Comparison of ENCODE assay signal across 8 mouse cellular contexts in genomic region chr17:44105287-44106138, GRCm38 (mm10). TPM values are rescaled to one million over a fixed set of nuclear protein-coding genes. Genes with fewer than 3 reads are reported as not detected.
DNase-seq lines count a peak whose midpoint lies in the region; ATAC-seq and TF ChIP-seq lines count a peak whose summit lies in the region.

Enpp4 (minus strand) TSS chr17:44105809.

- TF ChIP-seq CTCF in cortical plate, adult 2 months (IDR thresholded peaks at IDR 0.05; ENCODE audit: extremely low read depth, insufficient read depth, low read length) = no peak
- TF ChIP-seq CTCF in hindbrain, postnatal 0 days (IDR thresholded peaks at IDR 0.05; ENCODE audit: low read depth) = no peak

- no peaks in the 10 kb centered on the region for H3K27me3 ChIP-seq in hindbrain, postnatal 0 days (ENCODE audit: insufficient read depth, low read length)

- peak; percentile 99 for ATAC-seq in hindbrain, postnatal 0 days
- ATAC-seq in megakaryocyte, adult 5-6 weeks (ENCODE audit: poor library complexity, severe bottlenecking) = peak; percentile 88

- peak within 1 kb of the TSS; percentile 99 for H3K4me3 ChIP-seq in cortical plate, adult 2 months (ENCODE audit: insufficient read depth, low read length)
- peak within 1 kb of the TSS; percentile 70 for H3K4me3 ChIP-seq in hindbrain, postnatal 0 days (ENCODE audit: low read length)

- no peaks in the 10 kb centered on the region for H3K36me3 ChIP-seq in hindbrain, postnatal 0 days (ENCODE audit: insufficient read depth, low read length)

- H3K4me2 ChIP-seq in hindbrain, postnatal 0 days (ENCODE audit: low read depth, low read length) = peak within 1 kb of the TSS; percentile 90

- no peaks in the 10 kb centered on the region; the same call in 1 of the 2 replicates for H3K4me1 ChIP-seq in cortical plate, adult 2 months (ENCODE audit: control insufficient read depth, insufficient read depth, low read length)
- no peaks in the 10 kb centered on the region for H3K4me1 ChIP-seq in hindbrain, postnatal 0 days (ENCODE audit: insufficient read depth, low read length)

- H3K9ac ChIP-seq in hindbrain, postnatal 0 days (replicated peaks; ENCODE audit: low read length) = peak within 1 kb of the TSS; percentile 72

- peak; percentile 63 for TF ChIP-seq POLR2A in cortical plate, adult 2 months (IDR thresholded peaks at IDR 0.05; ENCODE audit: extremely low read depth, insufficient read depth, low read length)

- 3% methylated on average over 72 of the region's 76 CpGs for WGBS in hindbrain, postnatal 0 days

- peak; percentile 69 for DNase-seq in adipocyte (ENCODE audit: low spot score)
- DNase-seq in gastrocnemius, adult 8-10 months (ENCODE audit: low spot score in 2 of 2) = peak; percentile 78 to 90
- peak; percentile 88 for DNase-seq in hindbrain, postnatal 0 days (ENCODE audit: low spot score)
- DNase-seq in left cerebral cortex, adult 8-10 months (ENCODE audit: low spot score in 2 of 2) = peak; percentile 88 to 93
- DNase-seq in right cerebral cortex, adult 18-20 months = peak; percentile 96
- peak; percentile 81 for DNase-seq in urinary bladder, adult 2 months (ENCODE audit: low spot score)

- H3K9me3 ChIP-seq in hindbrain, postnatal 0 days (ENCODE audit: low read length) = no peaks in the 10 kb centered on the region

- peak within 1 kb of the TSS; percentile 91 for H3K27ac ChIP-seq in cortical plate, adult 2 months (ENCODE audit: insufficient read depth, low read length)
- no peak within 1 kb of the TSS for H3K27ac ChIP-seq in hindbrain, postnatal 0 days

RNA-seq across cellular contexts. Expression of gene Enpp4, which starts in this region (rescaled TPM):
- 12.6 and 14.4 TPM in 2 replicates for polyA plus RNA-seq in cortical plate, adult 2 months (2012; rRNA removed)
- 10 to 100 TPM; 40.0 to 47.4 (median 44.2) TPM for total RNA-seq in gastrocnemius, adult 8-10 months (2022)
- 5.1 and 5.5 TPM in 2 replicates for total RNA-seq in hindbrain, postnatal 0 days (2014; rRNA removed)
- polyA plus RNA-seq in hindbrain, postnatal 0 days (2015; fragmentation: Nextera tagmentation; extraction: Ambion mirVana) = 6.1 and 6.4 TPM in 2 replicates
- 10 to 100 TPM; 18.6 to 20.5 (median 18.8) TPM for total RNA-seq in left cerebral cortex, adult 8-10 months (2022)
- total RNA-seq in megakaryocyte, adult 5-6 weeks (2015) = 2.1 and 4.2 TPM in 2 replicates
- total RNA-seq in megakaryocyte, adult 5-6 weeks (2017) = 2.5 and 3.0 TPM in 2 replicates
- 20.3 and 20.6 TPM in 2 replicates for polyA plus RNA-seq in urinary bladder, adult 2 months (2012; rRNA removed)
